In the genomic region with DNA sequence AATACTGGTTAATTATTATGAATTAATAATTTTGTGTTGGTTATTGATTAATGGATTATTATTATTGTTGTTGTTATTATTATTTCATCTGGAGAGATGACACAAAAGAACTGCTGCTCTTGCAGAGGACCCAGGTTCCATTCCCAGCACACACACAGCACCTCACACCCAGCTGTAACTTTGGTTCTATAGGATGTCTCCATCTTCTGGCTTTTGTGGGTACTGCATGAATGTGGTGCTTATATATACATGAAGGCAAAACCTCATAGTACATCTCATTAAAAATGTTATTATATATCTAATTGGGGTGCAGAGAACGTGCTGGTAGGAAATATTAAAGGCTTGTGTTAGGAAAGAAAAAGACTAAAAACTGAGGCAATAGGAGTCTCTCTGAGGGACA, we compare ENCODE assay signal across 13 mouse cellular contexts. TPM values are rescaled to one million over a fixed set of nuclear protein-coding genes. Genes with fewer than 3 reads are reported as not detected.
DNase-seq lines count a peak whose midpoint lies in the region; ATAC-seq and TF ChIP-seq lines count a peak whose summit lies in the region.
"Had no signal": no experiment of that assay in that cellular context is flagged by ENCODE, and none has a peak within 500 bp of the region (broad histone marks: within the 10 kb centered on the region; RNA-seq: fewer than 3 reads in every experiment).

No protein-coding gene starts in this region.

- no peak overlapping the region for H3K4me3 ChIP-seq in hindbrain, postnatal 0 days (ENCODE audit: low read length)
- H3K4me3 ChIP-seq in hindbrain, embryonic 10.5 days, result no peak overlapping the region
- no peak overlapping the region for H3K4me3 ChIP-seq in small intestine, adult 2 months (ENCODE audit: low read depth, low read length)
- H3K4me3 ChIP-seq: limb, embryonic 15.5 days had no signal

- TF ChIP-seq CTCF in hindbrain, postnatal 0 days (IDR thresholded peaks at IDR 0.05; ENCODE audit: low read depth), result peak; percentile 35
- peak; percentile 36; the same call in 1 of the 2 replicates for TF ChIP-seq CTCF in brain, embryonic 14.5 days (IDR thresholded peaks at IDR 0.05; ENCODE audit: borderline replicate concordance, extremely low read depth, insufficient read depth, insufficient read length)
- TF ChIP-seq CTCF in small intestine, adult 2 months (IDR thresholded peaks at IDR 0.05; ENCODE audit: extremely low read depth, insufficient read length, insufficient replicate concordance, low read depth, low read length), result peak; percentile 31; the same call in 1 of the 2 replicates

- no peak overlapping the region for H3K4me2 ChIP-seq in hindbrain, postnatal 0 days (ENCODE audit: low read depth, low read length)
- H3K4me2 ChIP-seq: limb, embryonic 15.5 days had no signal

- no peak overlapping the region for H3K27ac ChIP-seq in hindbrain, postnatal 0 days
- H3K27ac ChIP-seq in hindbrain, embryonic 10.5 days, result no peak overlapping the region
- H3K27ac ChIP-seq in small intestine, adult 2 months (ENCODE audit: insufficient read depth, low read depth, low read length), result no peak overlapping the region
- H3K27ac ChIP-seq: limb, embryonic 15.5 days had no signal

- DNase-seq in hindbrain, postnatal 0 days (ENCODE audit: low spot score), result no peak
- DNase-seq in hindbrain, embryonic 10.5 days (ENCODE audit: low spot score), result no peak
- DNase-seq in thymus, postnatal 0 days (ENCODE audit: low spot score), result peak; percentile 53
- DNase-seq in thymus, postnatal 10 days (ENCODE audit: low spot score in 2 of 2), result no peak
- peak; percentile 16 for DNase-seq in brain, embryonic 14.5 days (ENCODE audit: low read depth)
- no peak for DNase-seq in MN1 (ENCODE audit: low spot score)
- no peak for DNase-seq in left cerebral cortex, postnatal 4 days
- DNase-seq: gastrocnemius, postnatal 25 days; heart, postnatal 4 days had no signal

- no peaks in the 10 kb centered on the region for H3K27me3 ChIP-seq in hindbrain, postnatal 0 days (ENCODE audit: insufficient read depth, low read length)
- no peaks in the 10 kb centered on the region for H3K27me3 ChIP-seq in hindbrain, embryonic 10.5 days (ENCODE audit: insufficient read depth, poor library complexity, severe bottlenecking)
- H3K27me3 ChIP-seq in small intestine, adult 2 months (ENCODE audit: control insufficient read depth, insufficient read depth, low read length), result no peaks in the 10 kb centered on the region
- H3K27me3 ChIP-seq: limb, embryonic 15.5 days had no signal

- intact Hi-C loops in left cerebral cortex, postnatal 4 days (cut with DNase I), result no loop called here

- TF ChIP-seq POLR2A in brain, embryonic 14.5 days (IDR thresholded peaks at IDR 0.05; ENCODE audit: borderline replicate concordance, extremely low read depth, insufficient read depth, insufficient read length, poor library complexity, severe bottlenecking), result no peak
- no peak for TF ChIP-seq POLR2A in small intestine, adult 2 months (IDR thresholded peaks at IDR 0.05; ENCODE audit: low read depth, low read length)

- H3K4me1 ChIP-seq in hindbrain, postnatal 0 days (ENCODE audit: insufficient read depth, low read length), result no peaks in the 10 kb centered on the region
- no peaks in the 10 kb centered on the region for H3K4me1 ChIP-seq in hindbrain, embryonic 10.5 days (replicated peaks)
- no peaks in the 10 kb centered on the region for H3K4me1 ChIP-seq in small intestine, adult 2 months (ENCODE audit: control insufficient read depth, insufficient read depth, insufficient read length, low read length)
- H3K4me1 ChIP-seq: limb, embryonic 15.5 days had no signal

- ATAC-seq in hindbrain, postnatal 0 days, result no peak

- no peaks in the 10 kb centered on the region for H3K36me3 ChIP-seq in hindbrain, postnatal 0 days (ENCODE audit: insufficient read depth, low read length)
- no peaks in the 10 kb centered on the region for H3K36me3 ChIP-seq in hindbrain, embryonic 10.5 days
- H3K36me3 ChIP-seq in small intestine, adult 2 months (ENCODE audit: control insufficient read depth, insufficient read depth, low read length), result no peaks in the 10 kb centered on the region
- H3K36me3 ChIP-seq: limb, embryonic 15.5 days had no signal

- H3K9ac ChIP-seq in hindbrain, postnatal 0 days (replicated peaks; ENCODE audit: low read length), result no peak overlapping the region
- H3K9ac ChIP-seq: limb, embryonic 15.5 days had no signal

- H3K9me3 ChIP-seq in hindbrain, postnatal 0 days (ENCODE audit: low read length), result no peaks in the 10 kb centered on the region
- no peaks in the 10 kb centered on the region for H3K9me3 ChIP-seq in hindbrain, embryonic 10.5 days
- H3K9me3 ChIP-seq: limb, embryonic 15.5 days had no signal

- 62% methylated on average over 1 of the region's 1 CpGs for WGBS in hindbrain, postnatal 0 days
- 50% methylated on average over 1 of the region's 1 CpGs for WGBS in hindbrain, embryonic 10.5 days
- WGBS in small intestine, adult 2 months, result 52% methylated on average over 1 of the region's 1 CpGs

RNA-seq across cellular contexts. Expression of a gene that starts 11.8 kb away (rescaled TPM):
- not detected in 2 replicates for total RNA-seq in hindbrain, postnatal 0 days (2014; rRNA removed)
- not detected in 2 replicates for polyA plus RNA-seq in hindbrain, postnatal 0 days (2015; fragmentation: Nextera tagmentation; extraction: Ambion mirVana)
- 0.14 TPM in 1 of 2 replicates, not detected in the other for polyA plus RNA-seq in hindbrain, embryonic 10.5 days (2016; fragmentation: Nextera tagmentation; extraction: Ambion mirVana)
- not detected in 2 replicates for polyA plus RNA-seq in thymus, postnatal 0 days (2015; fragmentation: Nextera tagmentation; extraction: Ambion mirVana)
- not detected in 2 replicates for polyA plus RNA-seq in brain, embryonic 14.5 days (2012; rRNA removed)
- polyA plus RNA-seq in small intestine, adult 2 months (2012; rRNA removed), result not detected in 2 replicates
- total RNA-seq in left cerebral cortex, postnatal 4 days (2021), result not detected
- total RNA-seq: gastrocnemius, postnatal 25 days; heart, postnatal 4 days; monocyte, adult 5-6 weeks had no signal
- polyA plus RNA-seq: large intestine, adult 2 months; limb, embryonic 15.5 days had no signal

Comparison
In these comparisons a context has a peak if more than half of its experiments do, and no peak if none do; other contexts are left out.
1. DNase-seq: peak in thymus, postnatal 0 days (single experiment) and brain, embryonic 14.5 days (single experiment); none in hindbrain, postnatal 0 days (single experiment), hindbrain, embryonic 10.5 days (single experiment), thymus, postnatal 10 days (0 of 2), MN1 (single experiment) and left cerebral cortex, postnatal 4 days (single experiment).
2. Peak in every context shown above with its lines, with median percentiles within 50 percentile points of each other: CTCF ChIP-seq.